Mouse (Mus musculus) erythroid progenitor cell, adult 5-6 weeks (primary cell): Measurements from ENCODE around the gene Spp2. TPM values are rescaled to one million over a fixed set of nuclear protein-coding genes. Genes with fewer than 3 reads are reported as not detected.

ENCODE experiments used
- ATAC-seq: replicated peaks from 2 replicates; pipeline ENCODE4 v1.8.0; 2016; ENCODE audit warnings: moderate number of reproducible peaks, mild to moderate bottlenecking, moderate TSS enrichment, inconsistent platforms; ENCODE audit not compliant: poor library complexity, low FRiP score, severe bottlenecking
- total RNA-seq, 2 experiments: library from RNA; stranded (forward) in 1 of 2; stranded (reverse) in 1 of 2; fragments of 150-400 nt in 1 of 2; fragments of 186-747, 209-891 nt in 1 of 2; gene quantifications; 2 replicates each; pipeline versions ENCODE4 v1.2.3 to v1.2.4; 2015 to 2017; ENCODE audit warnings: low replicate concordance in 2 of 2

The Spp2 gene
- total RNA-seq, 2 experiments from 2014 or later: not detected

DNA sequence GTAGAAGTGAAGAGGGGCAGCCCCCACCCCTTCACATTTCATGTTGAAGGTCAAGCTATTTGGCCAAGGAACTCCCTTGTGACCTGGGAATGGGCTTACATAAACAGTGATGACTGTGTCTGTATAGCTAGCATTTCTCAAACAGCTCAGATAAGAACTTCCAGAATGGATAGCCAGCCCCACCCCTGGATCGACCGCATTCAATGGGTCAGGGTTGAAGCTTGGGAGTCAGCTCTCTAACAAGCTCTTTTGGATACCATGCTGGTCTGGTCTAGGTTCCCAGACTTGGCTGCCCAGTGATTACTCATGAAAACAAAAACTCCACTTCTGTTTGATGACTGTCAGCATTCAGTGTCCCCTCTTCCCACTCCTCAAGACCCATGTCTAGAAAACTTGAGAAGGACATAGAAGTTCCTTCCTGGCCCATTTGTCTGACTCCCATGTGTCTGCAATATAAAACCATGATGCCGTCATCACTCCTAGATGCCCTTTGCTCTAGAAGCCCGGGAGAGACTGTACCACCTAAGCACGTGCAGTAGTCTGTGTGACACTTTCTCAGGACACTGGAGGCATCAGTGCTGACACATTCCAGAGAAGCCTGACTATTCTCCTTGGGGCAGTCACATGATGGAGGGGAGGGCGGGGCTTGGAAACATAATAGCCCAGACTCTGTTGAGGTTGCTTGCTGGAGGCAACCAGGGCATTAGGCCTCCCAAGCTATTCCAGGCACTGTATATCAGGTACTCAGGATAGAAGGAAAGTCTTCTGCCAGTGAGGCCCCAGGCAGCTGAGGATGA is 57.5 kb downstream of the Spp2 start:
- no peak for ATAC-seq

DNA sequence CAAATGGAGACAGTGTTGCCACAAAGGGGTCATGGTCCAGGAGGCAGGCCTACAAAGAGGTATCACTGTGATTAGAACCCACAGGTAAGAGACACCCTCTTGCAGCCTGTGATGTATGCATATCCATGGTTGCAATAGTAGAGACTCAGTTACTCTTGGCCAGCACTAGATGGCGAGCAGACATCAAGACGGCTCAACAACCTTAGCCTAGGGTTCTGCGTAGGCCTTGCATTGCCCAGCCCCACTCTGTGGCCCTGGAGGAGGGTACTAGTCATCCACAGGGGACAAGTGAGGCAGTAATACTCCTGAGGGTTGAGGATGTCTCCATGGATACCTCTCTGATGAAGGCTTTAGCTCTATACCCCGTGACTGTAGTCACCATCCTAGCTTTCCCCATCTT is 59.0 kb downstream of the Spp2 start:
- ATAC-seq: 0 out of 2 replicates have a peak, but pooled peaks have one; percentile 31

DNA sequence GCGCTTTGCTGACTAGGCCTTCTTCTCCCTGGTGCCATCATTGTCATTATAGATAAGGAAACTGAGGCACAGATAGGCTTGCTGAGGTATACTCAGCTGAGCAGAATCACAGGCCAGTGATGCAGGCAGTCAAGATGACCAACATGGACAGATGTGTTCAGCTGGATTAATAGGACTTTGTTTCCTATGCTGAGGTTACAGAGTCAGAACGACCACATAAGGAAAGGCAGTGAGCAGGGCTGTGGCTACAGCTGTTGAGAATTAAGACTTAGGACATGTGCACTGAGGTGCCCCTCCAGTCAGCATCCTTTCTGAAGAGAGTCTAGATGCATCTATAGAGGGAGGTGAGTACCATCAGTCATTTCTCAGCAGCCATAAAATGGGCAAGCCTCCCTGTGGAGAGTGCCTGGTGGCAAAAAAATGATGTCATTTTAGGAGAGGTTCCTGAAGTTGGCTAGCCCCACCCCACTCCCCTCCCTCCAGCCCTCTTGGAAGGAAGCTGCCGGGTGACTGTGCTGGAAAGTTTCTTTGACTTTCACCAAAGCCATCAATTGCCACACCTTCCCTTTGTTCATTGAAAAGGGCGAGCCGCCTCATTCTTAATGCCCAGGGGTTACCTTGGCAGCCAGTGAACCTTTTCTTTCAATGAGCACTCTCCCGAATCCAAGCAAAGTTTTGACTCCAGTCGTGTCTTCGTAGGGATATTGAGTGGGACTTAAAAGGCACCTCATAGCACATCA is 59.7 kb downstream of the Spp2 start:
- no peak for ATAC-seq

DNA sequence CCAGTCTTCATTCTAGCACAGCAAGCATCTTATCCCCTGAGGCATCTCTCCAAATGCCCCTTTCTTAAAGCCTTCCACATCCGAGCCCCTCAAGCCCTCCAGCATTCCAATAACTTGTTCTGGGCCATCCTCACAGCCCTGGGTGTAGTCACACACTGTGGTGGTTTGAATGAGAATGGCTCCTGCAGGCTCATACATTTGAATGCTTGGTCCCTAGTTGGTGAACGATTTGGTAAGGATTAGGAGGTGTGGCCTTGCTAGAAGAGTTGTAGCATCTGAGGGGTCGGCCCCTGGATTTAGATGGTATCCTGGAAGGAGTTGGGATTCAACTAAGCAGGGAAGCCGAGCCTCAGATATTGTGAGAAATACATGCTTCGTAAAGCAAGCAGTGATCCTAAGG is 61.1 kb downstream of the Spp2 start:
- no peak for ATAC-seq

DNA sequence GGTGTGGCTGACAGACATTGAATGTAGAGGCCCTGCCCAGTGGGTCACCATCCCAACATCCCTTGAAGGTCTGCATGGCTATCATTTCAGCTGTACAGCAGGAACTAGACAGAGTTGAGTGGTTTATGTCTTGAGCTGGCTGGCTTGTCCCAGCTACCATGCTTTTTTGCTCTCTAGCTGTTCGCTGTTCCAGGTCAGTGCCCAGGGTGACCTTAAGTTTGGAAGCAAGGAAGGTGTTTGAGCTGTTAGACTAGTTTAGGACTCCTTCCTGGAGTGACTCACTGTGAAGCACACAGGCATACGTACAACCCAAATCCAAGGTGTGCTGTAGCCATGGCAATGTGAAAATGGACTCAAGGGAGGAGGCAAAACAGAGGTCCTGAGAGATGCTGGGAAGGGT is 61.6 kb downstream of the Spp2 start:
- no peak for ATAC-seq

DNA sequence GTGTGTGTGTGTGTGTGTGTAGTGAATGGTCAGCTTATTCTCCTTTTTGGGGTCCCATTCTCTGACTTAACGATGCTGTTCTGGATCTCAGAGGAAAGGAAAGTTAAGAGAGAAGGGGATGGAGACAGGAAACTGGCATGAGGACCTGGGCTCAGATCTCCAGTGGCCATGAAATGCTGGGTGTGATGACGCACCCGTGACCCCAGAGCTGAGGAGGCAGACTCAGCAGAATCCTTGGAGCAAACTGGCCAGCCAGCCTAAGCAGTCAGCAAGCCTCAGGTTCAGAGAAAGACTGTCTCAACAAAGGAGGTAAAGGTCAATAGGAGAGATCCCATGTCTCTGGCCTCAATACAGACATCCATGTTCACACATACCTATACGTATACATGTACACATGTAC is 63.0 kb downstream of the Spp2 start:
- no peak for ATAC-seq

DNA sequence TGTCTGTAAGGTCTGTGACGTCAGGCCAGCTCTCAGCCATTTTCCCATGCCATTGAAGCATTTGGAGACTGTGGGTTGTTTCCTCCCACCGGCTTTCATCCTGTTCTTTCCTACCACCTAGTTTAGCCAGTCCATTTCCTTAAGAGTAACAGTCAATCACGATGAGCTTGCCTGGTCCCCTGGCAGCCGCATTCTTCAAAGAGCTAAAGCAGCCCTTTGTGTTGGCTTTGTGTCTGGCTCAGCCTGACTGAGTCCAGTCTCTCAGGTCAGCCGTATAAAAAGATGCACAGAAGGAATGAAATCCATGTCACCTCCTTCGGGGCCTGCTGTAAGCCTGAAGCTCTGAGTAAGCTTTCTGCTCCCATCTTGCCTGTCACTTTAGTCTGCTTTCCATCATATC is 65.5 kb downstream of the Spp2 start:
- no peak for ATAC-seq

DNA sequence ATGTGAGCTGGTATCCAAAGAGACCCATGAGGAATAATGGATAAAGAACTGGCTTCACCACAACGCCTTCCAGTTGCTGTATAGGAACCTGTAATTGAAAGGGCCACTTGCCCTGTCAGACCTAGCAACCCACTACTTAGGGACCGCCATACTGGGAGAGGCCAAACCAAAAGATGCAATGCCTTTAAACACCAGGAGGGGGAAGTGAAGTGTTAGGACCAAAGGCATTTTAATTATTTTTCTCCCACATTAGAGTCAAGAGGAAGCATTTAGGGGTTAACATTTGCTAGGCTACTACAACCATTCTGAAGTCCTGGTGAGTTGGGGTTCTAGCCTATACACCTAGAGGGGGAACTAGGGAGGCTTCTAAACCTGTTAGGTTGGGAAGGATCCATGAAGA is 67.1 kb downstream of the Spp2 start:
- ATAC-seq: no peak

DNA sequence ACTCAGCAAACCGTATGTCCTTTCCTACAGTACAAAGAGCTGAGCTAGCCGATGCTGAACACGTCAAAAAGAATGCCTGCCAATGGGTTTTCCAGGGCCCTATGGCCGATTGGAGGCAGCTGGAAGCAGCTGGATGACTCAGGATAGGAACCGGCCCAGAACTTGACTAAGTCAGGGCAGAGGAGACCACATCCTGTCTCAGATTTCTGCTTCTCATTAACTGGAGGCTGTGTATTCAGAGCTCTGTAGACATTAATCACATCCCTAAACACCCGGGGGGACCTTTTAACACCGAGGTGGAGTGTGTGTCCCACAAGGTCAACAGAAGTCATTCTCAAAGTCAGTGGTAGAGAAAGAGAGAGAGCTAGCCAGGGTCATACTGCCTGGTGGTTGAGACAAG is 67.8 kb downstream of the Spp2 start:
- ATAC-seq: no peak

DNA sequence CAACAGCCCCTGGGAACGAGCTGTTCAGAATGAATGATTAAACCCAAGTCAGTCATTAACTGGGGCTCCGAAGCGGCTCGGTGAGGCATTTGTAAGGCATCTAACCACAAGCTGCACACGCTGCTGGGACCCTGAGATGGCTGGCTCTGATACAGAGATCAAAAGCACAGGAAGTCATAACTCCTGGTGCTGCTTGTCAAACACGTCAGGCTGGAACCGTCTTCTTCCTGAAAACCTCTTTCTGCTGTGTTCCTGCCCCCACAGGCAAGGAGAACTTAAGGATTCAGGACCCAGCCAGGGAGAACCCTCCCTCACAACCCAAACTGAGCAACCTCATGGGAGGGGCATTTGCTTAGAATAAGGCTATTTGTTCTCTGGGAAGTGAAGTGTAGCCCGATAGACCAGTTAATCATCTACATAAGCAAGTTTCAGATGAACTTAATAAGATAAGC is 68.8 kb downstream of the Spp2 start:
- no peak for ATAC-seq

Other genes with a start within 250 kb of the Spp2 start
- 0.72 TPM in 1 of 2 replicates, not detected in the other for gene Ugt1a5, start 240.9 kb upstream of the Spp2 start, total RNA-seq (2015; ENCODE audit: low replicate concordance)
- not detected in 2 replicates for gene Ugt1a5, start 240.9 kb upstream of the Spp2 start, total RNA-seq (2017; ENCODE audit: low replicate concordance)
- gene Ugt1a2, start 206.4 kb upstream of the Spp2 start, total RNA-seq (2015; ENCODE audit: low replicate concordance): 1.1 TPM in 1 of 2 replicates, not detected in the other
- gene Ugt1a2, start 206.4 kb upstream of the Spp2 start, total RNA-seq (2017; ENCODE audit: low replicate concordance): not detected in 2 replicates
- gene Dnajb3, start 201.2 kb upstream of the Spp2 start, total RNA-seq (2015; ENCODE audit: low replicate concordance): 49.0 and 58.7 TPM in 2 replicates
- gene Dnajb3, start 201.2 kb upstream of the Spp2 start, total RNA-seq (2017; ENCODE audit: low replicate concordance): 8.7 and 28.2 TPM in 2 replicates
- 0.72 TPM in 1 of 2 replicates, not detected in the other for gene Ugt1a1, start 195.0 kb upstream of the Spp2 start, total RNA-seq (2015; ENCODE audit: low replicate concordance)
- 3.9 TPM in 1 of 2 replicates, not detected in the other for gene Ugt1a1, start 195.0 kb upstream of the Spp2 start, total RNA-seq (2017; ENCODE audit: low replicate concordance)
- gene Mroh2a, start 180.0 kb upstream of the Spp2 start, total RNA-seq (2015; ENCODE audit: low replicate concordance): not detected in 2 replicates
- 0.30 and 0.64 TPM in 2 replicates for gene Mroh2a, start 180.0 kb upstream of the Spp2 start, total RNA-seq (2017; ENCODE audit: low replicate concordance)
- gene Hjurp, start 129.3 kb upstream of the Spp2 start, total RNA-seq (2015; ENCODE audit: low replicate concordance): 297 and 306 TPM in 2 replicates
- 349 and 388 TPM in 2 replicates for gene Hjurp, start 129.3 kb upstream of the Spp2 start, total RNA-seq (2017; ENCODE audit: low replicate concordance)
- not detected in 2 replicates for gene Trpm8, start 129.3 kb upstream of the Spp2 start, total RNA-seq (2015; ENCODE audit: low replicate concordance)
- gene Trpm8, start 129.3 kb upstream of the Spp2 start, total RNA-seq (2017; ENCODE audit: low replicate concordance): not detected in 2 replicates
- gene Glrp1, start 103.1 kb downstream of the Spp2 start, total RNA-seq (2015; ENCODE audit: low replicate concordance): not detected in 2 replicates
- gene Glrp1, start 103.1 kb downstream of the Spp2 start, total RNA-seq (2017; ENCODE audit: low replicate concordance): not detected in 2 replicates